Mouse (Mus musculus): Measurements from ENCODE around the gene Mmp3. TPM values are rescaled to one million over a fixed set of nuclear protein-coding genes. Genes with fewer than 3 reads are reported as not detected.
"Not testable (repeated sequence)": the region's sequence is repeated elsewhere in the genome, so short reads cannot be mapped to it uniquely, and the experiment has no call there.

Gene Mmp3
- total RNA-seq (2021) = under 1 TPM; 0.20 to 0.62 TPM
- long read RNA-seq, experiment 1 = 0 reads
- long read RNA-seq, experiment 2 = 0 reads

GRCm38 (mm10) chr9:7445522-7445921 lies at the start of gene Mmp3:
Gene Mmp3 (plus strand): TSS chr9:7445822.
- DNase-seq = no peak

- DNase-seq = not testable (repeated sequence)
These were observed 49.1 kb upstream of the Mmp3 start for GRCm38 (mm10) chr9:7396556-7396955.

- DNase-seq = no peak
These were observed 7.7 kb downstream of the Mmp3 start for GRCm38 (mm10) chr9:7453302-7453701.

- DNase-seq = no peak
These were observed 24.6 kb downstream of the Mmp3 start for GRCm38 (mm10) chr9:7470262-7470661.

GRCm38 (mm10) chr9:7483684-7484394 lies 38.2 kb downstream of the Mmp3 start:
- DNase-seq = no peak

- DNase-seq = no peak
These were observed 55.5 kb downstream of the Mmp3 start for GRCm38 (mm10) chr9:7501138-7501537.

GRCm38 (mm10) chr9:7502051-7502450 lies 56.4 kb downstream of the Mmp3 start, which contains the start of gene Mmp10:
Gene Mmp10 (plus strand): TSS chr9:7502352.
- no peak for DNase-seq

Other genes with a start within 250 kb of the Mmp3 start
- under 1 TPM in 1 of 2 experiments, not detected in 1; 0.20 TPM for gene Mmp13, start 173.3 kb upstream of the Mmp3 start, total RNA-seq (2021)
- gene Mmp12, start 101.4 kb upstream of the Mmp3 start, total RNA-seq (2021) = 1 to 10 TPM in 1 of 2 experiments, under 1 TPM in 1; 0.13 to 1.4 TPM
- gene Mmp1b, start 57.8 kb upstream of the Mmp3 start, total RNA-seq (2021) = not detected
- not detected for gene Mmp10, start 56.5 kb downstream of the Mmp3 start, total RNA-seq (2021)
- gene Mmp8, start 112.6 kb downstream of the Mmp3 start, total RNA-seq (2021) = not detected
- gene Mmp27, start 125.6 kb downstream of the Mmp3 start, total RNA-seq (2021) = under 1 TPM in 1 of 2 experiments, not detected in 1; 0.15 TPM
- gene Mmp20, start 182.4 kb downstream of the Mmp3 start, total RNA-seq (2021) = not detected
- gene Mmp7, start 246.3 kb downstream of the Mmp3 start, total RNA-seq (2021) = not detected

Measured in heart, adult 18-20 months (tissue).